Mouse (Mus musculus): ENCODE data around the gene Aebp2. TPM values are rescaled to one million over a fixed set of nuclear protein-coding genes. Genes with fewer than 3 reads are reported as not detected.

Aebp2 gene
- polyA plus RNA-seq, 1 experiment from 2014 or later = 13.9 TPM

GRCm38 (mm10) chr6:140705132-140705531, 82.7 kb downstream of the Aebp2 start:
- ATAC-seq (replicated peaks; ENCODE audit: low FRiP score, low TSS enrichment, low read depth) (no peak), DNase-seq (ENCODE audit: low spot score) (no peak)
- no peak overlapping the region for H3K27ac ChIP-seq (ENCODE audit: low read depth)
- H3K4me1 ChIP-seq (replicated peaks; ENCODE audit: control insufficient read depth, insufficient read depth, low read length) = no peaks in the 10 kb centered on the region
- no peak overlapping the region for H3K9ac ChIP-seq (ENCODE audit: low read length)
- H3K4me2 ChIP-seq (ENCODE audit: low read length) = no peak overlapping the region
- no peak overlapping the region for H3K4me3 ChIP-seq (ENCODE audit: low read depth, low read length)
- H3K27me3 ChIP-seq (replicated peaks; ENCODE audit: control insufficient read depth, insufficient read depth, low read length) = no peaks in the 10 kb centered on the region
- H3K9me3 ChIP-seq (ENCODE audit: control insufficient read depth, low read length) = peaks cover 4% of the 10 kb centered on the region; the same call in 1 of the 2 replicates
- no peaks in the 10 kb centered on the region for H3K36me3 ChIP-seq (ENCODE audit: control insufficient read depth, insufficient read depth, low read length)
- 83% methylated on average over 10 of the region's 10 CpGs for WGBS

GRCm38 (mm10) chr6:140706056-140706455, 83.6 kb downstream of the Aebp2 start:
- no peak for ATAC-seq (replicated peaks; ENCODE audit: low FRiP score, low TSS enrichment, low read depth)
- no peak overlapping the region for H3K4me3 ChIP-seq (ENCODE audit: low read depth, low read length)
- no peak overlapping the region for H3K9ac ChIP-seq (ENCODE audit: low read length)
- H3K36me3 ChIP-seq (ENCODE audit: control insufficient read depth, insufficient read depth, low read length) = no peaks in the 10 kb centered on the region
- no peaks in the 10 kb centered on the region for H3K4me1 ChIP-seq (replicated peaks; ENCODE audit: control insufficient read depth, insufficient read depth, low read length)
- DNase-seq (ENCODE audit: low spot score) = no peak
- no peak overlapping the region for H3K27ac ChIP-seq (ENCODE audit: low read depth)
- 90% methylated on average over 5 of the region's 5 CpGs for WGBS
- H3K27me3 ChIP-seq (replicated peaks; ENCODE audit: control insufficient read depth, insufficient read depth, low read length) = no peaks in the 10 kb centered on the region
- peaks cover 4% of the 10 kb centered on the region; the same call in 1 of the 2 replicates for H3K9me3 ChIP-seq (ENCODE audit: control insufficient read depth, low read length)
- no peak overlapping the region for H3K4me2 ChIP-seq (ENCODE audit: low read length)

GRCm38 (mm10) chr6:140708059-140708458, 85.6 kb downstream of the Aebp2 start:
- H3K4me1 ChIP-seq (replicated peaks; ENCODE audit: control insufficient read depth, insufficient read depth, low read length) = no peaks in the 10 kb centered on the region
- ATAC-seq (replicated peaks; ENCODE audit: low FRiP score, low TSS enrichment, low read depth) (no peak), DNase-seq (ENCODE audit: low spot score) (no peak)
- no peaks in the 10 kb centered on the region for H3K36me3 ChIP-seq (ENCODE audit: control insufficient read depth, insufficient read depth, low read length)
- peaks cover 4% of the 10 kb centered on the region; the same call in 1 of the 2 replicates for H3K9me3 ChIP-seq (ENCODE audit: control insufficient read depth, low read length)
- H3K27ac ChIP-seq (ENCODE audit: low read depth) = no peak overlapping the region
- no peak overlapping the region for H3K4me3 ChIP-seq (ENCODE audit: low read depth, low read length)
- H3K27me3 ChIP-seq (replicated peaks; ENCODE audit: control insufficient read depth, insufficient read depth, low read length) = no peaks in the 10 kb centered on the region
- H3K9ac ChIP-seq (ENCODE audit: low read length) = no peak overlapping the region
- no peak overlapping the region for H3K4me2 ChIP-seq (ENCODE audit: low read length)
- 66% methylated on average over 10 of the region's 10 CpGs for WGBS

GRCm38 (mm10) chr6:140709415-140710107, 87.1 kb downstream of the Aebp2 start:
- H3K27ac ChIP-seq (ENCODE audit: low read depth) = no peak overlapping the region
- peaks cover 4% of the 10 kb centered on the region; the same call in 1 of the 2 replicates for H3K9me3 ChIP-seq (ENCODE audit: control insufficient read depth, low read length)
- no peak; the same call in 1 of the 2 replicates for ATAC-seq (replicated peaks; ENCODE audit: low FRiP score, low TSS enrichment, low read depth)
- 80% methylated on average over 6 of the region's 6 CpGs for WGBS
- DNase-seq (ENCODE audit: low spot score) = no peak
- no peak overlapping the region for H3K4me3 ChIP-seq (ENCODE audit: low read depth, low read length)
- H3K4me2 ChIP-seq (ENCODE audit: low read length) = no peak overlapping the region
- H3K4me1 ChIP-seq (replicated peaks; ENCODE audit: control insufficient read depth, insufficient read depth, low read length) = no peaks in the 10 kb centered on the region
- H3K36me3 ChIP-seq (ENCODE audit: control insufficient read depth, insufficient read depth, low read length) = no peaks in the 10 kb centered on the region
- no peak overlapping the region for H3K9ac ChIP-seq (ENCODE audit: low read length)
- H3K27me3 ChIP-seq (replicated peaks; ENCODE audit: control insufficient read depth, insufficient read depth, low read length) = no peaks in the 10 kb centered on the region

- Histone ChIP-seq H3K27me3 (replicated peaks; ENCODE audit: control insufficient read depth, insufficient read depth, low read length) (no peaks in the 10 kb centered on the region), H3K36me3 (ENCODE audit: control insufficient read depth, insufficient read depth, low read length) (no peaks in the 10 kb centered on the region), H3K9ac (ENCODE audit: low read length) (no peak overlapping the region), H3K27ac (ENCODE audit: low read depth) (no peak overlapping the region), H3K4me3 (ENCODE audit: low read depth, low read length) (no peak overlapping the region), H3K4me2 (ENCODE audit: low read length) (no peak overlapping the region), H3K9me3 (ENCODE audit: control insufficient read depth, low read length) (no peaks in the 10 kb centered on the region), H3K4me1 (replicated peaks; ENCODE audit: control insufficient read depth, insufficient read depth, low read length) (no peaks in the 10 kb centered on the region)
- DNase-seq (ENCODE audit: low spot score) (peak; percentile 80), ATAC-seq (replicated peaks; ENCODE audit: low FRiP score, low TSS enrichment, low read depth) (no peak; the same call in 1 of the 2 replicates)
- WGBS = 13% methylated on average over 11 of the region's 11 CpGs
Measured at GRCm38 (mm10) chr6:140712754-140713153, 90.3 kb downstream of the Aebp2 start.

- 22% methylated on average over 10 of the region's 10 CpGs for WGBS
- DNase-seq (ENCODE audit: low spot score) = peak; percentile 83
Measured at GRCm38 (mm10) chr6:140714905-140715365, 92.5 kb downstream of the Aebp2 start.

GRCm38 (mm10) chr6:140722058-140722457, 99.6 kb downstream of the Aebp2 start:
- no peak overlapping the region for H3K4me2 ChIP-seq (ENCODE audit: low read length)
- H3K4me3 ChIP-seq (ENCODE audit: low read depth, low read length) = no peak overlapping the region
- H3K9me3 ChIP-seq (ENCODE audit: control insufficient read depth, low read length) = no peaks in the 10 kb centered on the region
- no peak for DNase-seq (ENCODE audit: low spot score)
- no peak overlapping the region for H3K9ac ChIP-seq (ENCODE audit: low read length)
- H3K27ac ChIP-seq (ENCODE audit: low read depth) = no peak overlapping the region
- no peaks in the 10 kb centered on the region for H3K36me3 ChIP-seq (ENCODE audit: control insufficient read depth, insufficient read depth, low read length)
- no peaks in the 10 kb centered on the region for H3K4me1 ChIP-seq (replicated peaks; ENCODE audit: control insufficient read depth, insufficient read depth, low read length)
- WGBS = 79% methylated on average over 10 of the region's 10 CpGs
- ATAC-seq (replicated peaks; ENCODE audit: low FRiP score, low TSS enrichment, low read depth) = no peak
- H3K27me3 ChIP-seq (replicated peaks; ENCODE audit: control insufficient read depth, insufficient read depth, low read length) = no peaks in the 10 kb centered on the region

More at GRCm38 (mm10) chr6:140714905-140715365, 92.5 kb downstream of the Aebp2 start:
- H3K9me3 ChIP-seq (ENCODE audit: control insufficient read depth, low read length) = no peaks in the 10 kb centered on the region
- H3K9ac ChIP-seq (ENCODE audit: low read length) = no peak overlapping the region
- no peaks in the 10 kb centered on the region for H3K36me3 ChIP-seq (ENCODE audit: control insufficient read depth, insufficient read depth, low read length)
- H3K27me3 ChIP-seq (replicated peaks; ENCODE audit: control insufficient read depth, insufficient read depth, low read length) = no peaks in the 10 kb centered on the region
- ATAC-seq (replicated peaks; ENCODE audit: low FRiP score, low TSS enrichment, low read depth) = peak; percentile 41; the same call in 1 of the 2 replicates
- H3K4me1 ChIP-seq (replicated peaks; ENCODE audit: control insufficient read depth, insufficient read depth, low read length) = no peaks in the 10 kb centered on the region
- no peak overlapping the region for H3K4me2 ChIP-seq (ENCODE audit: low read length)
- no peak overlapping the region for H3K27ac ChIP-seq (ENCODE audit: low read depth)
- no peak overlapping the region for H3K4me3 ChIP-seq (ENCODE audit: low read depth, low read length)

Measured in intestine, embryonic 14.5 days (tissue).